Mouse (Mus musculus): ENCODE data around the gene Map2. TPM values are rescaled to one million over a fixed set of nuclear protein-coding genes. Genes with fewer than 3 reads are reported as not detected.

Map2 gene
- polyA plus RNA-seq, 1 experiment from 2014 or later, result 4.9 TPM

- Histone ChIP-seq H3K9me3 (ENCODE audit: control insufficient read depth, low read length) (no peaks in the 10 kb centered on the region), H3K9ac (ENCODE audit: low read depth, low read length) (no peak overlapping the region), H3K4me2 (replicated peaks; ENCODE audit: low read depth, low read length) (no peak overlapping the region), H3K27me3 (ENCODE audit: control insufficient read depth, insufficient read depth, low read length) (no peaks in the 10 kb centered on the region), H3K27ac (ENCODE audit: low read depth, low read length) (no peak overlapping the region), H3K4me3 (ENCODE audit: low read length) (no peak overlapping the region), H3K36me3 (ENCODE audit: control insufficient read depth, insufficient read depth, low read length) (no peaks in the 10 kb centered on the region), H3K4me1 (ENCODE audit: control insufficient read depth, insufficient read depth, low read length) (no peaks in the 10 kb centered on the region)
- 75% methylated on average over 2 of the region's 2 CpGs for WGBS
- no peak for ATAC-seq (ENCODE audit: low FRiP score, low TSS enrichment)
Measured at GRCm38 (mm10) chr1:66320378-66321135, 145.5 kb downstream of the Map2 start.

- Histone ChIP-seq H3K4me1 (ENCODE audit: control insufficient read depth, insufficient read depth, low read length) (no peaks in the 10 kb centered on the region), H3K27me3 (ENCODE audit: control insufficient read depth, insufficient read depth, low read length) (no peaks in the 10 kb centered on the region), H3K4me2 (replicated peaks; ENCODE audit: low read depth, low read length) (no peak overlapping the region), H3K36me3 (ENCODE audit: control insufficient read depth, insufficient read depth, low read length) (no peaks in the 10 kb centered on the region), H3K9ac (ENCODE audit: low read depth, low read length) (no peak overlapping the region), H3K4me3 (ENCODE audit: low read length) (no peak overlapping the region), H3K9me3 (ENCODE audit: control insufficient read depth, low read length) (no peaks in the 10 kb centered on the region), H3K27ac (ENCODE audit: low read depth, low read length) (no peak overlapping the region)
- WGBS, result 60% methylated on average over 1 of the region's 1 CpGs
- no peak for ATAC-seq (ENCODE audit: low FRiP score, low TSS enrichment)
Measured at GRCm38 (mm10) chr1:66321136-66321502, 146.0 kb downstream of the Map2 start.

- no peak overlapping the region for H3K9ac ChIP-seq (ENCODE audit: low read depth, low read length)
- peak overlapping the region; percentile 4; the same call in 1 of the 2 replicates for H3K4me3 ChIP-seq (ENCODE audit: low read length)
- no peaks in the 10 kb centered on the region for H3K36me3 ChIP-seq (ENCODE audit: control insufficient read depth, insufficient read depth, low read length)
- ATAC-seq (ENCODE audit: low FRiP score, low TSS enrichment), result peak; percentile 49; the same call in 1 of the 2 replicates
- H3K4me1 ChIP-seq (ENCODE audit: control insufficient read depth, insufficient read depth, low read length), result no peaks in the 10 kb centered on the region
- no peaks in the 10 kb centered on the region for H3K9me3 ChIP-seq (ENCODE audit: control insufficient read depth, low read length)
- H3K27ac ChIP-seq (ENCODE audit: low read depth, low read length), result no peak overlapping the region
- peak overlapping the region; percentile 25; the same call in 1 of the 2 replicates for H3K4me2 ChIP-seq (replicated peaks; ENCODE audit: low read depth, low read length)
- no peaks in the 10 kb centered on the region for H3K27me3 ChIP-seq (ENCODE audit: control insufficient read depth, insufficient read depth, low read length)
- 49% methylated on average over 15 of the region's 15 CpGs for WGBS
Measured at GRCm38 (mm10) chr1:66321631-66322142, 146.6 kb downstream of the Map2 start.

- Histone ChIP-seq H3K9me3 (ENCODE audit: control insufficient read depth, low read length) (no peaks in the 10 kb centered on the region), H3K36me3 (ENCODE audit: control insufficient read depth, insufficient read depth, low read length) (no peaks in the 10 kb centered on the region), H3K4me2 (replicated peaks; ENCODE audit: low read depth, low read length) (no peak overlapping the region), H3K9ac (ENCODE audit: low read depth, low read length) (no peak overlapping the region), H3K4me3 (ENCODE audit: low read length) (no peak overlapping the region), H3K4me1 (ENCODE audit: control insufficient read depth, insufficient read depth, low read length) (no peaks in the 10 kb centered on the region), H3K27ac (ENCODE audit: low read depth, low read length) (no peak overlapping the region), H3K27me3 (ENCODE audit: control insufficient read depth, insufficient read depth, low read length) (no peaks in the 10 kb centered on the region)
- ATAC-seq (ENCODE audit: low FRiP score, low TSS enrichment), result no peak
- WGBS, result 85% methylated on average over 9 of the region's 9 CpGs
Measured at GRCm38 (mm10) chr1:66323461-66323860, 148.4 kb downstream of the Map2 start.

GRCm38 (mm10) chr1:66324951-66325350 is 149.9 kb downstream of the Map2 start:
- Histone ChIP-seq H3K36me3 (ENCODE audit: control insufficient read depth, insufficient read depth, low read length) (no peaks in the 10 kb centered on the region), H3K27me3 (ENCODE audit: control insufficient read depth, insufficient read depth, low read length) (no peaks in the 10 kb centered on the region), H3K9ac (ENCODE audit: low read depth, low read length) (no peak overlapping the region), H3K4me2 (replicated peaks; ENCODE audit: low read depth, low read length) (no peak overlapping the region), H3K4me3 (ENCODE audit: low read length) (no peak overlapping the region), H3K27ac (ENCODE audit: low read depth, low read length) (no peak overlapping the region), H3K9me3 (ENCODE audit: control insufficient read depth, low read length) (no peaks in the 10 kb centered on the region), H3K4me1 (ENCODE audit: control insufficient read depth, insufficient read depth, low read length) (no peaks in the 10 kb centered on the region)
- ATAC-seq (ENCODE audit: low FRiP score, low TSS enrichment), result no peak

GRCm38 (mm10) chr1:66328996-66329395 is 153.9 kb downstream of the Map2 start:
- Histone ChIP-seq H3K9ac (ENCODE audit: low read depth, low read length) (no peak overlapping the region), H3K9me3 (ENCODE audit: control insufficient read depth, low read length) (no peaks in the 10 kb centered on the region), H3K36me3 (ENCODE audit: control insufficient read depth, insufficient read depth, low read length) (no peaks in the 10 kb centered on the region), H3K27ac (ENCODE audit: low read depth, low read length) (no peak overlapping the region), H3K4me2 (replicated peaks; ENCODE audit: low read depth, low read length) (no peak overlapping the region), H3K4me3 (ENCODE audit: low read length) (no peak overlapping the region), H3K4me1 (ENCODE audit: control insufficient read depth, insufficient read depth, low read length) (no peaks in the 10 kb centered on the region), H3K27me3 (ENCODE audit: control insufficient read depth, insufficient read depth, low read length) (no peaks in the 10 kb centered on the region)
- no peak for ATAC-seq (ENCODE audit: low FRiP score, low TSS enrichment)
- 54% methylated on average over 6 of the region's 6 CpGs for WGBS

GRCm38 (mm10) chr1:66329534-66329933 is 154.5 kb downstream of the Map2 start:
- no peaks in the 10 kb centered on the region for H3K27me3 ChIP-seq (ENCODE audit: control insufficient read depth, insufficient read depth, low read length)
- no peak overlapping the region for H3K4me2 ChIP-seq (replicated peaks; ENCODE audit: low read depth, low read length)
- H3K9ac ChIP-seq (ENCODE audit: low read depth, low read length), result no peak overlapping the region
- H3K9me3 ChIP-seq (ENCODE audit: control insufficient read depth, low read length), result no peaks in the 10 kb centered on the region
- H3K36me3 ChIP-seq (ENCODE audit: control insufficient read depth, insufficient read depth, low read length), result no peaks in the 10 kb centered on the region
- H3K4me3 ChIP-seq (ENCODE audit: low read length), result no peak overlapping the region
- no peaks in the 10 kb centered on the region for H3K4me1 ChIP-seq (ENCODE audit: control insufficient read depth, insufficient read depth, low read length)
- no peak overlapping the region for H3K27ac ChIP-seq (ENCODE audit: low read depth, low read length)
- no peak for ATAC-seq (ENCODE audit: low FRiP score, low TSS enrichment)

- Histone ChIP-seq H3K4me3 (ENCODE audit: low read length) (no peak overlapping the region), H3K9ac (ENCODE audit: low read depth, low read length) (no peak overlapping the region), H3K4me1 (ENCODE audit: control insufficient read depth, insufficient read depth, low read length) (no peaks in the 10 kb centered on the region), H3K4me2 (replicated peaks; ENCODE audit: low read depth, low read length) (no peak overlapping the region), H3K9me3 (ENCODE audit: control insufficient read depth, low read length) (no peaks in the 10 kb centered on the region), H3K27me3 (ENCODE audit: control insufficient read depth, insufficient read depth, low read length) (no peaks in the 10 kb centered on the region), H3K27ac (ENCODE audit: low read depth, low read length) (no peak overlapping the region), H3K36me3 (ENCODE audit: control insufficient read depth, insufficient read depth, low read length) (no peaks in the 10 kb centered on the region)
- ATAC-seq (ENCODE audit: low FRiP score, low TSS enrichment), result no peak
- WGBS, result 66% methylated on average over 2 of the region's 2 CpGs
Measured at GRCm38 (mm10) chr1:66335724-66336284, 160.7 kb downstream of the Map2 start.

- H3K27me3 ChIP-seq (ENCODE audit: control insufficient read depth, insufficient read depth, low read length), result no peaks in the 10 kb centered on the region
- WGBS, result 86% methylated on average over 1 of the region's 1 CpGs
- H3K4me2 ChIP-seq (replicated peaks; ENCODE audit: low read depth, low read length), result no peak overlapping the region
- H3K9me3 ChIP-seq (ENCODE audit: control insufficient read depth, low read length), result no peaks in the 10 kb centered on the region
- no peaks in the 10 kb centered on the region for H3K4me1 ChIP-seq (ENCODE audit: control insufficient read depth, insufficient read depth, low read length)
- ATAC-seq (ENCODE audit: low FRiP score, low TSS enrichment), result no peak
- H3K4me3 ChIP-seq (ENCODE audit: low read length), result no peak overlapping the region
- H3K36me3 ChIP-seq (ENCODE audit: control insufficient read depth, insufficient read depth, low read length), result no peaks in the 10 kb centered on the region
- H3K27ac ChIP-seq (ENCODE audit: low read depth, low read length), result no peak overlapping the region
- H3K9ac ChIP-seq (ENCODE audit: low read depth, low read length), result no peak overlapping the region
Measured at GRCm38 (mm10) chr1:66339213-66339612, 164.1 kb downstream of the Map2 start.

All from kidney, embryonic 14.5 days (tissue).